Mouse (Mus musculus): Measurements from ENCODE around the gene Dynlt1b.
"Not testable (repeated sequence)": the region's sequence is repeated elsewhere in the genome, so short reads cannot be mapped to it uniquely, and the experiment has no call there.

- TF ChIP-seq CTCF, POLR2A (IDR thresholded peaks at IDR 0.05; ENCODE audit: insufficient read depth, low read depth, low read length): not testable (repeated sequence)
Measured at GRCm38 (mm10) chr17:6428926-6429325, 986 bp upstream of the Dynlt1b start.
